Mouse (Mus musculus) liver, embryonic 14.5 days (tissue): ENCODE results near the gene Ctnnd2. TPM values are rescaled to one million over a fixed set of nuclear protein-coding genes. Genes with fewer than 3 reads are reported as not detected.

Experiments used
- ATAC-seq: fragments of 200-750 bp; cut with Nextera tagmentation; 2 replicates; pipeline ENCODE4 v1.8.0; 2017; ENCODE audit warnings: moderate number of reproducible peaks, mild to moderate bottlenecking, moderate library complexity; ENCODE audit not compliant: insufficient read depth
- DNase-seq, 3 experiments: peaks; one replicate each; pipeline ENCODE4 v3.0.0-alpha.2; 2012 to 2013; ENCODE audit warnings: low read depth in 3 of 3, low spot score in 3 of 3
- H3K27ac ChIP-seq: fragments of 300-500 bp; sonication (generic); 2 replicates; pipeline ENCODE4 v1.5.1; 2014; ENCODE audit warnings: moderate library complexity, mild to moderate bottlenecking, control low read depth, inconsistent platforms
- H3K27me3 ChIP-seq: fragments of 300-500 bp; sonication (generic); 2 replicates; pipeline ENCODE4 v1.6.1; 2014; ENCODE audit warnings: mild to moderate bottlenecking, low read length, moderate library complexity; ENCODE audit not compliant: control insufficient read depth, insufficient read depth
- H3K36me3 ChIP-seq: fragments of 300-500 bp; sonication (generic); replicated peaks from 2 replicates; pipeline ENCODE4 v1.6.1; 2014; ENCODE audit warnings: low read depth; ENCODE audit not compliant: control insufficient read depth, insufficient read depth
- H3K4me1 ChIP-seq, 2 experiments: fragments of 200-500 bp in 1 of 2; fragments of 300-500 bp in 1 of 2; sonication (generic) in 1 of 2; replicated peaks; 2 replicates each; pipeline ENCODE4 v1.6.1; 2012 to 2014; ENCODE audit warnings: antibody characterized with exemption in 1 of 2, inconsistent platforms in 1 of 2, low read length in 1 of 2; ENCODE audit not compliant: control insufficient read depth in 2 of 2, insufficient read depth in 2 of 2
- H3K4me2 ChIP-seq: fragments of 300-500 bp; sonication (generic); 2 replicates; pipeline ENCODE4 v1.6.1; 2014; ENCODE audit warnings: low read depth, mild to moderate bottlenecking, control low read depth, moderate library complexity
- H3K4me3 ChIP-seq, 2 experiments: fragments of 200-500 bp in 1 of 2; fragments of 300-500 bp in 1 of 2; sonication (generic) in 1 of 2; 2 replicates each; pipeline ENCODE4 v1.5.1; 2012 to 2014; ENCODE audit warnings: low read depth in 2 of 2, low read length in 2 of 2, mild to moderate bottlenecking in 2 of 2, control low read depth in 1 of 2, inconsistent platforms in 1 of 2, moderate library complexity in 1 of 2; ENCODE audit not compliant: insufficient read depth in 1 of 2
- H3K9ac ChIP-seq: fragments of 300-500 bp; sonication (generic); replicated peaks from 2 replicates; pipeline ENCODE4 v1.6.1; 2014; ENCODE audit warnings: mild to moderate bottlenecking, control low read depth, moderate library complexity
- H3K9me3 ChIP-seq: fragments of 300-500 bp; sonication (generic); 2 replicates; pipeline ENCODE4 v1.6.1; 2016; ENCODE audit warnings: low read length, mixed read lengths; ENCODE audit not compliant: control insufficient read depth
- CTCF ChIP-seq: IDR thresholded peaks from 2 replicates; pipeline ENCODE4 v1.5.1; 2016; ENCODE audit warnings: antibody characterized with exemption, low read depth, control low read depth
- EP300 ChIP-seq: IDR thresholded peaks from 2 replicates; pipeline ENCODE4 v1.6.1; 2016; ENCODE audit warnings: antibody characterized with exemption, low read depth
- WGBS: fragments of 180-500 bp; shearing (Covaris S2); extraction: QIAGEN DNeasy Blood & Tissue Kit; methylation state at CpG from one replicate; pipeline ENCODE4 v1.1.7; 2014; ENCODE audit not compliant: insufficient replicate concordance; 5-methylcytosine and 5-hydroxymethylcytosine counted together
- polyA plus RNA-seq, 2 experiments: library from polyadenylated mRNA; depleted of rRNA in 1 of 2; stranded (reverse) in 1 of 2; unstranded in 1 of 2; fragments of >200 nt; fragmentation: Nextera tagmentation in 1 of 2; extraction: Ambion mirVana in 1 of 2; gene quantifications; 2 replicates each; pipeline versions ENCODE4 v1.2.1 to v1.2.3; 2012 to 2014

Gene Ctnnd2
- polyA plus RNA-seq, 2 experiments, result 0.09 to 0.11 TPM

- no peaks in the 10 kb centered on the region for H3K36me3 ChIP-seq
- WGBS, result 71% methylated on average over 4 of the region's 4 CpGs
- H3K4me3 ChIP-seq, result no peak overlapping the region
- TF ChIP-seq EP300 (no peak), CTCF (no peak)
- no peaks in the 10 kb centered on the region for H3K27me3 ChIP-seq
- DNase-seq (no peak), ATAC-seq (no peak)
- no peaks in the 10 kb centered on the region for H3K4me1 ChIP-seq
- no peak overlapping the region for H3K9ac ChIP-seq
- H3K9me3 ChIP-seq, result no peaks in the 10 kb centered on the region
- H3K27ac ChIP-seq, result no peak overlapping the region
- H3K4me2 ChIP-seq, result no peak overlapping the region
Measured at GRCm38 (mm10) chr15:30401111-30401510, 228.7 kb downstream of the Ctnnd2 start.

DNA sequence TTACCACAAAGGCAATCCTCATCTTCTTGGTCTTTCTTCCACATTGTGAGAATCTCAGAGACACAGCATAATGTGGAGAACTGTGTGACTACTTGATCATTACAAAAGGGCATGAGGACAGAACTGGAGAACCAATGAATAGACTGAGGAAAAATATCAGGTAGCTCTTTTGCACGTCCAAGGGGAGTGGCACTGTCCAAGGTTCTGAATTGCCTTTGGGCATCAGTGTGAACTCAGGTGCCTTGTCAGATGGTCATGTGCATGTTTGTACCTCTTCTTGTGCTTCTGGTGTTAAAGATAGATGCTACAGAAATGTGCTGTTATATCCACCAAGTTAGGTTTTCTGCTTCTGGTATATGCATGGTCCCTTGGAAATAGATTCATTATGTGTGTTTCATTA, 233.9 kb downstream of the Ctnnd2 start:
- no peak overlapping the region for H3K4me2 ChIP-seq
- WGBS, result 4% methylated on average over 1 of the region's 1 CpGs
- no peak for DNase-seq
- no peak overlapping the region for H3K4me3 ChIP-seq
- TF ChIP-seq EP300 (no peak), CTCF (no peak)
- H3K27ac ChIP-seq, result no peak overlapping the region
- no peak for ATAC-seq
- no peak overlapping the region for H3K9ac ChIP-seq
- H3K27me3 ChIP-seq, result no peaks in the 10 kb centered on the region
- no peaks in the 10 kb centered on the region for H3K36me3 ChIP-seq
- no peaks in the 10 kb centered on the region for H3K9me3 ChIP-seq
- H3K4me1 ChIP-seq, result no peaks in the 10 kb centered on the region

- ATAC-seq (no peak), DNase-seq (no peak)
- Histone ChIP-seq H3K27ac (no peak overlapping the region), H3K9me3 (no peaks in the 10 kb centered on the region), H3K4me2 (no peak overlapping the region), H3K27me3 (no peaks in the 10 kb centered on the region), H3K4me3 (no peak overlapping the region), H3K4me1 (no peaks in the 10 kb centered on the region), H3K36me3 (no peaks in the 10 kb centered on the region), H3K9ac (no peak overlapping the region)
- WGBS, result 57% methylated on average over 5 of the region's 5 CpGs
- no peak for TF ChIP-seq EP300
- no peak for TF ChIP-seq CTCF
Measured at GRCm38 (mm10) chr15:30423146-30423545, 250.8 kb downstream of the Ctnnd2 start.

GRCm38 (mm10) chr15:30424290-30424689, 251.9 kb downstream of the Ctnnd2 start:
- Histone ChIP-seq H3K9me3 (no peaks in the 10 kb centered on the region), H3K4me2 (no peak overlapping the region), H3K27ac (no peak overlapping the region), H3K4me3 (no peak overlapping the region), H3K27me3 (no peaks in the 10 kb centered on the region), H3K4me1 (no peaks in the 10 kb centered on the region), H3K36me3 (no peaks in the 10 kb centered on the region), H3K9ac (no peak overlapping the region)
- TF ChIP-seq EP300, result no peak
- no peak for TF ChIP-seq CTCF
- no peak for DNase-seq
- ATAC-seq, result no peak
- WGBS, result 57% methylated on average over 9 of the region's 9 CpGs

- Histone ChIP-seq H3K36me3 (no peaks in the 10 kb centered on the region), H3K27ac (no peak overlapping the region), H3K4me1 (no peaks in the 10 kb centered on the region), H3K9ac (no peak overlapping the region), H3K9me3 (no peaks in the 10 kb centered on the region), H3K27me3 (no peaks in the 10 kb centered on the region), H3K4me2 (no peak overlapping the region), H3K4me3 (no peak overlapping the region)
- WGBS, result 19% methylated on average over 2 of the region's 2 CpGs
- ATAC-seq, result no peak
- TF ChIP-seq CTCF (peak; percentile 36), EP300 (no peak)
- DNase-seq, result no peak
Measured at GRCm38 (mm10) chr15:30427342-30427741, 254.9 kb downstream of the Ctnnd2 start.
